Mouse (Mus musculus) heart, embryonic 12.5 days (tissue): Measurements from ENCODE around the gene Mllt10. TPM values are rescaled to one million over a fixed set of nuclear protein-coding genes. Genes with fewer than 3 reads are reported as not detected.

Experiments
- ATAC-seq: fragments of 200-750 bp; cut with Nextera tagmentation; 2 replicates; pipeline ENCODE4 v1.8.0; 2017; ENCODE audit warnings: moderate TSS enrichment, moderate library complexity; ENCODE audit not compliant: insufficient number of reproducible peaks, low FRiP score
- H3K27ac ChIP-seq: fragments of 300-500 bp; sonication (generic); 2 replicates; pipeline ENCODE4 v1.5.1; 2016; ENCODE audit warnings: mild to moderate bottlenecking, moderate library complexity; ENCODE audit not compliant: poor library complexity, severe bottlenecking
- H3K27me3 ChIP-seq: fragments of 300-500 bp; sonication (generic); replicated peaks from 2 replicates; pipeline ENCODE4 v1.6.1; 2016; ENCODE audit warnings: mild to moderate bottlenecking, moderate library complexity
- H3K36me3 ChIP-seq: fragments of 300-500 bp; sonication (generic); 2 replicates; pipeline ENCODE4 v1.6.1; 2016; ENCODE audit warnings: mild to moderate bottlenecking, moderate library complexity
- H3K4me1 ChIP-seq: fragments of 300-500 bp; sonication (generic); replicated peaks from 2 replicates; pipeline ENCODE4 v1.6.1; 2016; ENCODE audit warnings: mild to moderate bottlenecking
- H3K4me2 ChIP-seq: fragments of 300-500 bp; sonication (generic); 2 replicates; pipeline ENCODE4 v1.6.1; 2016; ENCODE audit warnings: mild to moderate bottlenecking, moderate library complexity
- H3K4me3 ChIP-seq: fragments of 300-500 bp; sonication (generic); 2 replicates; pipeline ENCODE4 v1.5.1; 2016; ENCODE audit warnings: mild to moderate bottlenecking
- H3K9ac ChIP-seq: fragments of 300-500 bp; sonication (generic); 2 replicates; pipeline ENCODE4 v1.6.1; 2016; ENCODE audit warnings: mild to moderate bottlenecking, moderate library complexity
- H3K9me3 ChIP-seq: fragments of 300-500 bp; sonication (generic); replicated peaks from 2 replicates; pipeline ENCODE4 v1.6.1; 2016; ENCODE audit warnings: mild to moderate bottlenecking, moderate library complexity
- WGBS: fragments of 180-500 bp; shearing (Covaris S2); methylation state at CpG from one replicate; pipeline ENCODE4 v1.1.7; 2016; 5-methylcytosine and 5-hydroxymethylcytosine counted together
- polyA plus RNA-seq: library from polyadenylated mRNA; unstranded; fragments of >200 nt; fragmentation: Nextera tagmentation; extraction: Ambion mirVana; gene quantifications from 2 replicates; pipeline ENCODE4 v1.2.1, GENCODE M21; 2016

The Mllt10 gene
- polyA plus RNA-seq, 1 experiment from 2014 or later = 37.1 TPM

DNA sequence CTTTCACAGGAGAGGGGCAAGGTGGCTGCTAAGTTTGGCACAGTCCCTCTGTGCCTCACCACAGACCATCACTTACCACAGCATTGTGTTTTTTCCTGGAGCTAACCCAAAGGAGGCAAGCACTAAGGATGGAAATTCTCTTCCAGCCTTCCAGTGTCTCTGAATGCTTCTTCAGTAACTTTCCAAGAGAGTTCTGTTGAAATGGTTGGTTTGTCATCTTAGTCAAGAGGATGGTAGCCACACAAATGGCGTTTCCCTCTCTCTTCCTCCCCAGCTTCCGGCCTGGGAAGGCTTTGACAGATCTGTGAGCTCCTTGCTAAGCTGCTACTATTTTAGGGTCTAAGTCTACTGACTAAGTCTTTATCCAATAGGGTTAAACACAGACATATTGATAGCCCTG, 17.5 kb upstream of the Mllt10 start, which contains the start of gene A930004D18Rik:
Gene A930004D18Rik, minus strand, starts transcription at position 247 of the 400 bp plus-strand sequence.
- H3K4me3 ChIP-seq = no peak within 1 kb of the TSS
- H3K4me1 ChIP-seq = peaks cover 59% of the 10 kb centered on the region
- H3K27me3 ChIP-seq = no peaks in the 10 kb centered on the region
- no peaks in the 10 kb centered on the region for H3K36me3 ChIP-seq
- H3K9ac ChIP-seq = no peak within 1 kb of the TSS
- WGBS = 24% methylated on average over 2 of the region's 2 CpGs
- H3K27ac ChIP-seq = 0 out of 2 replicates have a peak within 1 kb of the TSS, but pooled peaks have one; percentile 2
- no peak within 1 kb of the TSS; the same call in 1 of the 2 replicates for H3K4me2 ChIP-seq
- ATAC-seq = no peak
- no peaks in the 10 kb centered on the region for H3K9me3 ChIP-seq

- H3K27me3 ChIP-seq = no peaks in the 10 kb centered on the region
- H3K4me1 ChIP-seq = peaks cover 58% of the 10 kb centered on the region
- H3K9me3 ChIP-seq = no peaks in the 10 kb centered on the region
- no peak for ATAC-seq
- no peak overlapping the region for H3K4me3 ChIP-seq
- H3K36me3 ChIP-seq = no peaks in the 10 kb centered on the region
- no peak overlapping the region; the same call in 1 of the 2 replicates for H3K4me2 ChIP-seq
- 50% methylated on average over 3 of the region's 3 CpGs for WGBS
- H3K9ac ChIP-seq = no peak overlapping the region
- no peak overlapping the region for H3K27ac ChIP-seq
Observed at GRCm38 (mm10) chr2:18038141-18038752, 16.8 kb upstream of the Mllt10 start.

- Histone ChIP-seq H3K27me3 (no peaks in the 10 kb centered on the region), H3K4me2 (peak overlapping the region; percentile 78), H3K27ac (0 out of 2 replicates have a peak overlapping the region, but pooled peaks have one; percentile 53), H3K9ac (peak overlapping the region; percentile 86), H3K4me1 (peaks cover 54% of the 10 kb centered on the region), H3K9me3 (no peaks in the 10 kb centered on the region), H3K36me3 (no peaks in the 10 kb centered on the region), H3K4me3 (no peak overlapping the region)
- 46% methylated on average over 10 of the region's 10 CpGs for WGBS
- ATAC-seq = no peak
Observed at GRCm38 (mm10) chr2:18038895-18039371, 16.1 kb upstream of the Mllt10 start.

GRCm38 (mm10) chr2:18039566-18040290, 15.3 kb upstream of the Mllt10 start:
- H3K4me3 ChIP-seq = peak overlapping the region; percentile 40
- peak; percentile 57; the same call in 1 of the 2 replicates for ATAC-seq
- no peaks in the 10 kb centered on the region for H3K27me3 ChIP-seq
- peak overlapping the region; percentile 53 for H3K27ac ChIP-seq
- no peaks in the 10 kb centered on the region for H3K36me3 ChIP-seq
- H3K4me1 ChIP-seq = peaks cover 54% of the 10 kb centered on the region
- no peaks in the 10 kb centered on the region for H3K9me3 ChIP-seq
- H3K9ac ChIP-seq = peak overlapping the region; percentile 86
- H3K4me2 ChIP-seq = peak overlapping the region; percentile 78
- WGBS = 10% methylated on average over 46 of the region's 46 CpGs

DNA sequence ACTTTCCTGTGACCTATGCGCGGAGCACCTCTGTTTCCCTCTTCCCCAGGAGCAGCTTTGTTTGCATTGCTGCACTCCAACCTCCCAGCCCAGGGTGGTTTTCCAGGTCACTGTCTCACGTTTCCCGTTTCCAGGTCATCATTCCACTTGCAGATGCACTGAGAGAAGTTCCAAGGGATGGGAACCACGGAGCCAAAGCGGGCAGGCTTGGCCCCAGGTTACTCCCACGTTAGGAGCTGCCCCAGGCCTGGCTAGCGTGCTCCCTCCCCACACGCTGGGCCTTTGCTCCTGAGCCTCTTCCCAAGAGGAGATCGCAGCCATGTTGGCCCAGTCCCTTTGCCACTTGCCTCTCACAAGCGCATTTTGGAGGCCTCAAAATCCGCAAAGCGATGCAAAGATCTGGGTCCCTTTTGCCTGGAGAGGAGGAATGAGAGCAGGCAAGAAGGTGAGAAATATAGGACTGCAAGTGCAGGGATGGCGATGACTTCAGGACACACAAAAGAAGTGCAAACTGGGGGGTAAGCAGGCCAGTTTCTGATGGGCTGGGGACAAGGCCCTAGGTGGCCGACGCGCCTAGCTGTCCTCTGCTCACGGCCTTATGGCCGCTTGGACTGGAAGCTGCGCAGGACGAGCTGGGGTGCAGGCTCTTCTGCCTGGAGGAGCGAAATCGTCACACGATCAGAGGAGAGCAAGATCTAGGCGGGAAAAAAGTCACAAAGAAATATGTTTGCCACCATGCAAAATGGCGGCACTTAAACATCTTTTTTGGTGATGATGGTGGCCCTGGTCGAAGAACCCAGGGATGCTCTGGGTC, 14.5 kb upstream of the Mllt10 start:
- Histone ChIP-seq H3K9me3 (no peaks in the 10 kb centered on the region), H3K4me2 (peak overlapping the region; percentile 78), H3K4me3 (peak overlapping the region; percentile 28), H3K27ac (peak overlapping the region; percentile 85), H3K27me3 (no peaks in the 10 kb centered on the region), H3K9ac (peak overlapping the region; percentile 86), H3K36me3 (no peaks in the 10 kb centered on the region), H3K4me1 (peaks cover 54% of the 10 kb centered on the region)
- WGBS = 35% methylated on average over 27 of the region's 27 CpGs
- no peak for ATAC-seq

DNA sequence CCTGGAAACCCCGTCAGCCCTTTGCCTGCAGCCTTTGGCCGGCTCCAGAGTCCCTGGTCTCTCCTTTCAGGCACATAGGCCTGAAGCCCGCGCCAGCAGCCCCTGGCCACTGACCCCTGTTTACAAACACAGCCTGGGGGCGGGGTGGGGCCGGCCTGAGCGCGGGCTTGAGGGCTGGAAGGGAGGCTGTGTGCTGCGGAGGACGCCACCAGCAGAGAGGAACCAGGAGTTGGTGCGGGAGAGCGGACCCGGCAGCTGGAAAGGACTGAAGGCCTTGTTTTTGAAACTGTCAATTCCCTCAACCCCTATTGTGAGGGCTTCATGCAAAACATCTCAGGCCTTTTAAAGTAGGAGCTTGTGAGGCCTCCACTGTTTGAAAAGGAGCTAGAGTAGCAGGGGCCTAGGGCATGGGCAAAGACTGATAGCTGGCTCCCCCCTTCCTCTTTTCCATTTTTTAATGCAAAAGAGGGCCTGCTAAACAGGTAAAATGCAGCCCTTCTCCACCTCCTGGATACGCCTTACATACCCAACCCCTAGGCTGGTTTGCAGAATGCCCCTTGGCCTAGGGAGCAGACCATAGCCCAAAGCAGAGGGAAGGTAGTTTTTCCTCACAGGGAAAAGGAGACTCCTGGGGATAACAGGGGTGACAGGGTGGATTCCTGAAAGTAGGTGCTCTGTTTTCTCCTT, 13.7 kb upstream of the Mllt10 start:
- Histone ChIP-seq H3K27me3 (no peaks in the 10 kb centered on the region), H3K9me3 (no peaks in the 10 kb centered on the region), H3K9ac (peak overlapping the region; percentile 86), H3K4me2 (peak overlapping the region; percentile 78), H3K27ac (peak overlapping the region; percentile 85), H3K4me3 (peak overlapping the region; percentile 28), H3K4me1 (peaks cover 57% of the 10 kb centered on the region), H3K36me3 (no peaks in the 10 kb centered on the region)
- ATAC-seq = no peak
- WGBS = 14% methylated on average over 14 of the region's 14 CpGs

- peak overlapping the region; percentile 99 for H3K27ac ChIP-seq
- ATAC-seq = no peak
- peak overlapping the region; percentile 100 for H3K9ac ChIP-seq
Observed at GRCm38 (mm10) chr2:18045143-18045780, 9.8 kb upstream of the Mllt10 start.

GRCm38 (mm10) chr2:18045781-18046181, 9.3 kb upstream of the Mllt10 start:
- peaks cover 32% of the 10 kb centered on the region for H3K4me1 ChIP-seq
- peak overlapping the region; percentile 99 for H3K27ac ChIP-seq
- H3K4me3 ChIP-seq = peak overlapping the region; percentile 94
- no peak for ATAC-seq
- H3K27me3 ChIP-seq = no peaks in the 10 kb centered on the region
- peak overlapping the region; percentile 81 for H3K4me2 ChIP-seq
- no peaks in the 10 kb centered on the region for H3K36me3 ChIP-seq
- H3K9me3 ChIP-seq = no peaks in the 10 kb centered on the region
- H3K9ac ChIP-seq = peak overlapping the region; percentile 100
- WGBS = 17% methylated on average over 6 of the region's 6 CpGs

More at GRCm38 (mm10) chr2:18045143-18045780, 9.8 kb upstream of the Mllt10 start:
- Histone ChIP-seq H3K9me3 (no peaks in the 10 kb centered on the region), H3K4me1 (peaks cover 37% of the 10 kb centered on the region), H3K4me2 (peak overlapping the region; percentile 81), H3K36me3 (no peaks in the 10 kb centered on the region), H3K27me3 (no peaks in the 10 kb centered on the region), H3K4me3 (peak overlapping the region; percentile 94)
- whole genome bisulfite sequencing = 15% methylated on average over 7 of the region's 7 CpGs

- H3K27ac ChIP-seq = peak overlapping the region; percentile 99
- peak overlapping the region; percentile 81 for H3K4me2 ChIP-seq
- H3K9ac ChIP-seq = peak overlapping the region; percentile 100
- peak overlapping the region; percentile 94 for H3K4me3 ChIP-seq
- no peaks in the 10 kb centered on the region for H3K9me3 ChIP-seq
- H3K4me1 ChIP-seq = peaks cover 28% of the 10 kb centered on the region
- H3K27me3 ChIP-seq = no peaks in the 10 kb centered on the region
- H3K36me3 ChIP-seq = no peaks in the 10 kb centered on the region
- ATAC-seq = no peak
- WGBS = 3% methylated on average over 4 of the region's 4 CpGs
Observed at GRCm38 (mm10) chr2:18046186-18046585, 8.9 kb upstream of the Mllt10 start.
